Mouse (Mus musculus): Measurements from ENCODE around the gene Apbb2.

GRCm38 (mm10) chr5:66304300-66305067 is 314.1 kb downstream of the Apbb2 start:
- no peak for TF ChIP-seq POLR2A (IDR thresholded peaks at IDR 0.05; ENCODE audit: insufficient read depth, low read depth, low read length)
- TF ChIP-seq CTCF (IDR thresholded peaks at IDR 0.05): no peak
- TF ChIP-seq EP300 (IDR thresholded peaks at IDR 0.05; ENCODE audit: insufficient read depth, low read depth, low read length): no peak
